Mouse (Mus musculus): ENCODE results near the gene Ccdc88c.

Ccdc88c gene

GRCm38 (mm10) chr12:100925644-100926619 lies 102.9 kb downstream of the Ccdc88c start:
- peak; percentile 95 for DNase-seq

- DNase-seq: no peak
Measured at GRCm38 (mm10) chr12:100924646-100925339, 104.1 kb downstream of the Ccdc88c start.

- peak; percentile 84 for DNase-seq
Measured at GRCm38 (mm10) chr12:100910731-100911130, 118.1 kb downstream of the Ccdc88c start.

- peak; percentile 80 for DNase-seq
Measured at GRCm38 (mm10) chr12:100909765-100910164, 119.1 kb downstream of the Ccdc88c start.

DNA sequence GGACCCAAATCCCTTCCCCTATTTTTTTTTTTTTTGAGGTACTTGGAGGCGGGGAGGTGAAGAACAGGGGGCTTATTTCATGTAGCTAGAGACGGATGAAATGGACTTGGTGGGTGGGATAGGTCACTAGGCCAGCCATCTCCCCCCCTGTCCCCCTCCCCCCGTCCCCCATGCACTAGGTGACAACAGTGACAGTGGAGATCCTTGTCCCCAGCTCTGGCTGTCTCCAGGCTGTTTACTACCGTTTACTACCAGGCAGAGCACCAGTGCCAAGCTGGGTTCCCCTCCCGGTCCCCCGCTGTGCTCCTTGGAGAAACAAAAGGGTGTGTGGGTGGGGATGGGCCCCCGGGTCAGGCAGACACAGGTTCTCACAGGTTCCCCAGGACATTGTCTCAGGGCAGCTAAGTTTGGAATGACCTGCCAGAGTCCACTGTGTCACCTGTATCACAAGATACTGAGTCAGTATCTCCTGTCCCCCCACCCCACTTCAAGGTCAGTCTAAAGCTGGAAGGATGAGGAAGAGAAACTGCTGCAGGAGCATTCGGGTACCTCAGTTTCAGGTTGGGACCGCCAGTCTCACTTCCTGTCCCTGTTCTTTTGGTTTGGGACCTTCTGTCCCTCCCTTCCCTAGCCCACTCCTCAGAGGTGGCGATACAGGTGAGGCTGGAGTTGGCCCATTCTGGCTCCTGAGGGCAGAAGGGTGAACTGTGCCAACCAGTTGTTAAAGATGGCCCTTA lies 120.4 kb downstream of the Ccdc88c start:
- peak; percentile 65 for DNase-seq

DNA sequence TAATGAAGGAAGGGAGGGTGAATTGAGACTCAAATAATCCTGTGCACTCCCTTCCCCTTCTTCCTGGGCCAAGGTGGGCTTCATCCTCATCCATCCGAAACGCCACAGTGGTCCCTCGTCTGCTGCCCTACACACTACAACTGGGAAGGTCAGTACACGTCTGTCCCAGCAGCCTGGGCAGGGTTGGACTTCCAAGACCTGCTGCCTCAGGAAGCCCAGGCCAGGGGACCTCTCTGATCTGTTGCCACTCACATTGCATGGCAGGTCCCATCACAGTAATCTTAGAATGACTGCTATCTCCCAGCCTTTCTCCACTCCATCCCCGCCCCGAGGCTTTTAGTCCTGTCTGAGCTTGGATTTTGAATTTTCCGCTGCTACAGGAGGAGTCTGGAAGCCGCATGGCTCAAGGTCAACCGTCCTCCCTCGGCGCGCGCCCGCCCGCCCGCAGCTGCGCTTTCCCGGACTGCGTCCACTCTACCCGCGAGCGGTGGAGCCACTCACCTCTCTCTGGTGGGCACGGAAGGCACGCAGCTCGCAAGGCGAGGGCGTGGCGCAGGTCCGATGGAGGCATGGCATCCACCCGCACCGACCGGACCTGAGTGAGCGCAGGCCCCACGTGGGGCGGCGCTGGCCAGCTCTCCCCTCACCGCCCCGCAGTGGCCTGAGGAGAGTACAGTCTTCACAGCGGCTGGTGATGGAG lies 121.1 kb downstream of the Ccdc88c start, which contains the start of gene Gpr68:
Gpr68 (minus strand) TSS at position 601 of the 700 bp plus-strand sequence.
- peak; percentile 68 for DNase-seq

DNA sequence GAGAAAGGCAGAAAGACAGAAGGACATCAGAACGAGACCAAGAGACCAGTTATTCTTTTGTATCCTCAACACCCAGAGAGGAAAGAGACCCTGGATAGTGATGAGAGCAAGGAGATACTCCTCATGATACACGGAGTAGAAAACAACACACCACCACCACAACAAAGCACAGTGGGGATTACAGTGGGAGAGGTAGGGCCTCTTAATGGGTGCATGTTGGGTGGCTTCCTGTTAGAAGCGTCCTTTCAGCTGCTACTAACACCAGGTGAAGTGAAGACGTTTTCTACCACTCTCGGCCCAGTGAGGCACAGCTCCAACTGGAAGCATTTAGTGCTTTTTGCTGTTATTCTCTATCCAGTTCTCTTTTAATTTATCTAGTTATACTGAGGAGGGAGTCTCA lies 122.0 kb downstream of the Ccdc88c start:
- no peak for DNase-seq

DNA sequence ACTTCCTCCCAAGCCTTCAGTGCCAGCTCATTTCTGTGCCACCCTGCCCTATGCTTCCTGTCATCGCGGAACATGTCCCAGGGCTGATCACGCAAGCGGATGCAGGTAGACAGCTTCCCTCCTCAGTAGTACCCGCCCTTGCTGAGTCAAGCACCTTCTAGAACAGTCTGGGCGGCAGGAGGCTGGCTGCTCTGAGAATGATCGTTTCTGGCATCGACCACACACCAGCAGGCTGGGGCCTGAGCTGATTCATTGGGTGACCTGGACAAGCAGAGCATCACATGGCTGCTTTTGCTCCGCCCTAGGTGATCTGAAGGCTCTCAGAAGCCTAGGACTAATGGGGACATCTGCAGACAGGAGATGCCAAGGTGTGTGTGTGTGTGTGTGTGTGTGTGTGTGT lies 125.1 kb downstream of the Ccdc88c start:
- DNase-seq: peak; percentile 72

GRCm38 (mm10) chr12:100901386-100901785 lies 127.5 kb downstream of the Ccdc88c start:
- no peak for DNase-seq

DNA sequence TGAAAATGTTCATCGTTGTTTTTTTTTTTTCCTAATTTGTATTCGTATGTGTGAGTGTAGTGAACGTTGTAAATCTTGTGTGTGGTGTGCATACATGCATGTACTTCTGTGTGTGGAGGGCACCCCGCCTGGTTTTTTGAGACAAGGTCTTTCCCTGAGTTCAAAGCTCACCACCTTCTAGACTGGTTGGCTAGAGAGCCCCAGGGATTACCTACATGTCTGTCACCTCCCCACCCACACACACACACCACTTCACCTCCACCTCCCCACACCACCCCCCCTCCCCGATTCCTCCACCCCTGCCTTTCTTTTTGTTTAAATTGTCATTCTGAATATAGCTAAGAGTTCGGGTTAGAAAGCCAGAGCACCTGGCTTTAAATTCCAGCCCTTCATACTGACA lies 128.0 kb downstream of the Ccdc88c start:
- DNase-seq: no peak

- peak; percentile 85 for DNase-seq
Measured at GRCm38 (mm10) chr12:100899111-100899640, 129.7 kb downstream of the Ccdc88c start.

- peak; percentile 88 for DNase-seq
Measured at GRCm38 (mm10) chr12:100897736-100898650, 130.9 kb downstream of the Ccdc88c start.

DNA sequence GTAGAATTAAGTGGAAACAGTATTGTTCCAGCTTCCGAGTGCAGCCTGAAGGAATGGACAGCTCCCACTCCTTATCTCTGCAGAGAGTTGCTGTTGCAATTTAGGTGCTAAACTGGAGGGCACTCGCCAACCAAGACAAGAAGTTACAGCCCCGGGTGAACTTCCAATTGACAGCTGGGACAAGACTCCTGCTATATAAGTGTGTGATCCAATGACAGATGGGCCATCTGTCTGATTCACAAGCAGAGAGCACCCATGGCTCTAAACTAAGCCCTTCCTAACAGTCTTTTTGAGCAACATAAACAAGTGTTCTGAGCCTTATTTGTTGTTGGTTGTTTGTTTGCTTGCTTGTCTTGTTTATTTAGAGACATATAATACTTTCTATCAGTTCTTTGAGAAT lies 132.2 kb downstream of the Ccdc88c start:
- no peak for DNase-seq

GRCm38 (mm10) chr12:100895504-100895903 lies 133.4 kb downstream of the Ccdc88c start:
- no peak for DNase-seq

- DNase-seq: no peak
Measured at GRCm38 (mm10) chr12:100890548-100890947, 138.3 kb downstream of the Ccdc88c start.

GRCm38 (mm10) chr12:100887801-100888258 lies 141.0 kb downstream of the Ccdc88c start:
- DNase-seq: peak; percentile 64

GRCm38 (mm10) chr12:100886877-100887276 lies 142.0 kb downstream of the Ccdc88c start:
- no peak for DNase-seq

DNA sequence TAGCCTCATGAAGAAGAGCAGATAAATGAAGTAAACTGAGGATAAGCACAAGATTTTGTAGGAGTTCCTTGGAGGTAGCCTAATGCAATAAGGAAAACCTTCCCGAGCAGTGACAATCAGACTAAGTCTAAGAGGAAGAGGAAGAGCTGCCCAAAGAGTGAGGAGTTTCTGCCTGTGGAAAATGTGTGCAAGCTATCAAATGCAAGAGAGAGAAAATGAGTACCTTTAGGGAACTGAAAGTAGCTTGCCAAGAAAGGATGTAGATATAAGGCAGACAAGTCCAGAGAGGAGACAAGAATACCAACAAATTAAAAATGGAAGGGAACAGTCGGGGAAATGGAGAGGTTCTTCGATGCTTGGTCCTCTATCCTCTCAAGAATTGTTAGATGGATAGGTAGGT lies 143.3 kb downstream of the Ccdc88c start:
- no peak for DNase-seq

DNA sequence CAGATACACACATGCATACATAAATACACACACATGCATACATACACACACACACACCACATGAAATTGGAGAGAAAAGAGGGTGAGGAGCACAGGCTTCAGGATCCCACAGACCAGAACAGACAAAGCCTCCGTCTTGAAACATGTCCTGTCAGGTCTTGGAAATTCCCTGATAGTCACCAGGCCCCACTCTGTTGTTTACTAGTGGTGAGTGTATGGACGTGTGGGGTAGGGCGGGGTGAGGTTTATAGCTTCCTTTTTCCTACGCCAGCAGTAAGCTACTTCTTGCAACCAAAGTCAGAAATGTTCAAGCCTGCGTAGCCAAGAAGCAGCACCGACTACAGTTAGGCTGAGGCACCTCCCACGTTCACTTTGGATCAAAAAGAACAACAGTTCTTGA lies 145.7 kb downstream of the Ccdc88c start:
- DNase-seq: no peak

DNA sequence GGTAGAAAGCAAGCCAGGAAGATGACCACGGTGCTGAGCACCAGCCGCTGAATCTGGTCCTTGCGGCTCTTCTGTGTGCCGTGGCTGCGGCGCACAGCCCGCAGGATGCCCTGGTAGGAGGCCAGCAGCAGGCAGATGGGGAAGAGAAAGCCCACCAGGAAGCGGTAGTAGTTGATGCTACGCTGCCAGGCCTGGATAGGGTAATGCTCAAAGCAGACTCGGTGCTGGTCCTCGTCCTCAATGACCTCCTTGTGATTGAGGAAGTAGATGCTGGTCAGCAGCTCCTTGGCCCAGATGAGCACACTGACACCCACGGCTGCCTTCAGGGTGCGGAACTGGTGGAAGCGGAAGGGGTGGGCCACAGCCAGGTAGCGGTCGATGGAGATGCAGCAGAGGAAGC lies 150.3 kb downstream of the Ccdc88c start:
- DNase-seq: no peak

DNA sequence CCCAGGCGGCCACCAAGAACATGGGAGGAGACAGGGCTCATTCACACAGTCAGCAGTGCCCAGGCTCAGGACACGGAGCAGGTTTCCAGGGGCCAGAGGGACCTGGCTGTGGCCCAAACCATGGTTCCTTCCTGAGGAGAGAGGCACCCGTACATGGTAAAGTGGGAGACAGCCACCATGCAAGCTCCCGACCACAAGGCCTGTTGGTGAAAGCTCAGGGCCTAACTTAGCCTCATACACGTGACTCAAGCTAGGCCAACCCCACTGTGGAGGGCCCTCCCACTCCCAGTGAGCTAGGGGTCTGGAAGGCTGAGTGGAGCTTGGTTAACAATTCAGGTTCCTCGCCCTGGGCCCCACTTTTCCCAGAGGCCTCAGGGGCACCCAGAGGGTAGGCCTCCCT lies 150.9 kb downstream of the Ccdc88c start:
- DNase-seq: no peak

Data from cerebellum, adult 9-10 months (tissue).